Mouse (Mus musculus) limb, embryonic 15.5 days (tissue): ENCODE measurements around the gene Decr2. TPM values are rescaled to one million over a fixed set of nuclear protein-coding genes. Genes with fewer than 3 reads are reported as not detected.
"Not testable (repeated sequence)": the region's sequence is repeated elsewhere in the genome, so short reads cannot be mapped to it uniquely, and the experiment has no call there.

Source experiments
- ATAC-seq: fragments of 200-750 bp; cut with Nextera tagmentation; 2 replicates; pipeline ENCODE4 v1.8.0; 2017; ENCODE audit warnings: low read depth, moderate TSS enrichment; ENCODE audit not compliant: insufficient number of reproducible peaks, low FRiP score, low TSS enrichment
- H3K27ac ChIP-seq: fragments of 300-500 bp; sonication (generic); 2 replicates; pipeline ENCODE4 v1.5.1; 2015; ENCODE audit warnings: moderate library complexity, mild to moderate bottlenecking, inconsistent platforms
- H3K27me3 ChIP-seq: fragments of 300-500 bp; sonication (generic); 2 replicates; pipeline ENCODE4 v1.6.1; 2015; ENCODE audit warnings: inconsistent platforms
- H3K36me3 ChIP-seq: fragments of 300-500 bp; sonication (generic); 2 replicates; pipeline ENCODE4 v1.6.1; 2015; ENCODE audit warnings: inconsistent platforms
- H3K4me1 ChIP-seq: fragments of 300-500 bp; sonication (generic); 2 replicates; pipeline ENCODE4 v1.6.1; 2015; ENCODE audit warnings: inconsistent platforms
- H3K4me2 ChIP-seq: fragments of 300-500 bp; sonication (generic); 2 replicates; pipeline ENCODE4 v1.6.1; 2015; ENCODE audit warnings: mild to moderate bottlenecking, inconsistent platforms
- H3K4me3 ChIP-seq: fragments of 300-500 bp; sonication (generic); 2 replicates; pipeline ENCODE4 v1.5.1; 2015; ENCODE audit warnings: mild to moderate bottlenecking, inconsistent platforms
- H3K9ac ChIP-seq: fragments of 300-500 bp; sonication (generic); 2 replicates; pipeline ENCODE4 v1.6.1; 2015; ENCODE audit warnings: inconsistent platforms
- H3K9me3 ChIP-seq: fragments of 300-500 bp; sonication (generic); 2 replicates; pipeline ENCODE4 v1.6.1; 2016; ENCODE audit warnings: inconsistent platforms
- WGBS: fragments of 180-500 bp; shearing (Covaris S2); methylation state at CpG from one replicate; pipeline ENCODE4 v1.1.7; 2015; 5-methylcytosine and 5-hydroxymethylcytosine counted together
- polyA plus RNA-seq: library from polyadenylated mRNA; unstranded; fragments of >200 nt; fragmentation: Nextera tagmentation; extraction: Ambion mirVana; gene quantifications from 2 replicates; pipeline ENCODE4 v1.2.1, GENCODE M21; 2015

The Decr2 gene
- polyA plus RNA-seq, 1 experiment from 2014 or later: 39.8 TPM

DNA sequence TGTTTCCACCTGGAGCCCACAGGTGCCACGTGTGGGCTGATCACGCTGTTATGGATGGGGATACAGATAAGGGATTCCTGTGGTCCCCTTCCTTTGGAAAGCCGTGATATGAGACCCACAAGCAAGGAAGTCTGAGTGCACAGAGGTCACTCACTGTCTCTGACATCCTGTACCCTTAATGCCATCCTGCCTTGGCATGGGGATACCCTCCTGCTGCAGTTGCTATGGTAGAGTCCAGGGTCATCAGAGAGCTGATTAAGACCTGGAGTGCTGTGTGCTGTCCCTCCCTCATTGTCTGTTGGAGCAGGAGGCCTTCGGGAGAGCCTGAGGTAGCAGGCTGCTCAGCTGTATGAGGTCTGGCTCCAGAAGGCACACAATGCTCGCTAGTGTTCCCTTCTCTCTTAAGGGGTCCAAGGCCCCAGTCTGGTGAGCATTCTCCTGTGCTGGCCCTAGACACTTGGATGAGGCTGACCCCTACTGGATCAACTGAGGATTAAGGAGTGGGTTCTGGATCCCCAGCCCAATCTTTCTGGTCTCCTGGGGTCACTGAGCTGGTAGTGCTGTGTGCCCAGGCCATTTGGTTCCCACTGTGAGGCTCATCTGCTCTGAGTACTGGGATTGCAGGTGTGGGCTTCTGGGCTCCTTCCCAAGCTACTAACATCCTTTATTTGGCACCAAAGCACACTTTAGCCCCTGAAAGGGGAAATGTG lies 32.4 kb upstream of the Decr2 start:
- peaks cover 25% of the 10 kb centered on the region for H3K36me3 ChIP-seq
- H3K4me1 ChIP-seq: peaks cover 26% of the 10 kb centered on the region
- no peak for ATAC-seq
- WGBS: 56% methylated on average over 5 of the region's 5 CpGs
- no peak overlapping the region for H3K9ac ChIP-seq
- peaks cover 19% of the 10 kb centered on the region for H3K27me3 ChIP-seq
- no peaks in the 10 kb centered on the region for H3K9me3 ChIP-seq
- no peak overlapping the region for H3K4me2 ChIP-seq
- H3K4me3 ChIP-seq: no peak overlapping the region
- no peak overlapping the region for H3K27ac ChIP-seq

- Histone ChIP-seq H3K4me1 (peaks cover 22% of the 10 kb centered on the region), H3K4me3 (no peak overlapping the region), H3K4me2 (peak overlapping the region; percentile 20; the same call in 1 of the 2 replicates), H3K9ac (no peak overlapping the region), H3K36me3 (peaks cover 1% of the 10 kb centered on the region; the same call in 1 of the 2 replicates), H3K27me3 (peaks cover 44% of the 10 kb centered on the region), H3K27ac (no peak overlapping the region), H3K9me3 (no peaks in the 10 kb centered on the region)
- 41% methylated on average over 33 of the region's 33 CpGs for WGBS
- peak; percentile 31; the same call in 1 of the 2 replicates for ATAC-seq
Measured at GRCm38 (mm10) chr17:26119766-26120710, 29.9 kb upstream of the Decr2 start.

GRCm38 (mm10) chr17:26116503-26117258 lies 26.5 kb upstream of the Decr2 start:
- peaks cover 18% of the 10 kb centered on the region for H3K4me1 ChIP-seq
- H3K27ac ChIP-seq: no peak overlapping the region
- no peak overlapping the region for H3K9ac ChIP-seq
- WGBS: 82% methylated on average over 17 of the region's 17 CpGs
- no peaks in the 10 kb centered on the region for H3K36me3 ChIP-seq
- peaks cover 78% of the 10 kb centered on the region for H3K27me3 ChIP-seq
- no peaks in the 10 kb centered on the region for H3K9me3 ChIP-seq
- ATAC-seq: no peak
- H3K4me2 ChIP-seq: no peak overlapping the region
- H3K4me3 ChIP-seq: no peak overlapping the region

GRCm38 (mm10) chr17:26115956-26116487 lies 25.9 kb upstream of the Decr2 start:
- no peaks in the 10 kb centered on the region for H3K9me3 ChIP-seq
- H3K27me3 ChIP-seq: peaks cover 85% of the 10 kb centered on the region
- no peaks in the 10 kb centered on the region for H3K36me3 ChIP-seq
- no peak for ATAC-seq
- H3K4me3 ChIP-seq: no peak overlapping the region
- no peak overlapping the region for H3K27ac ChIP-seq
- 78% methylated on average over 3 of the region's 3 CpGs for WGBS
- peaks cover 18% of the 10 kb centered on the region for H3K4me1 ChIP-seq
- no peak overlapping the region for H3K9ac ChIP-seq
- H3K4me2 ChIP-seq: no peak overlapping the region

DNA sequence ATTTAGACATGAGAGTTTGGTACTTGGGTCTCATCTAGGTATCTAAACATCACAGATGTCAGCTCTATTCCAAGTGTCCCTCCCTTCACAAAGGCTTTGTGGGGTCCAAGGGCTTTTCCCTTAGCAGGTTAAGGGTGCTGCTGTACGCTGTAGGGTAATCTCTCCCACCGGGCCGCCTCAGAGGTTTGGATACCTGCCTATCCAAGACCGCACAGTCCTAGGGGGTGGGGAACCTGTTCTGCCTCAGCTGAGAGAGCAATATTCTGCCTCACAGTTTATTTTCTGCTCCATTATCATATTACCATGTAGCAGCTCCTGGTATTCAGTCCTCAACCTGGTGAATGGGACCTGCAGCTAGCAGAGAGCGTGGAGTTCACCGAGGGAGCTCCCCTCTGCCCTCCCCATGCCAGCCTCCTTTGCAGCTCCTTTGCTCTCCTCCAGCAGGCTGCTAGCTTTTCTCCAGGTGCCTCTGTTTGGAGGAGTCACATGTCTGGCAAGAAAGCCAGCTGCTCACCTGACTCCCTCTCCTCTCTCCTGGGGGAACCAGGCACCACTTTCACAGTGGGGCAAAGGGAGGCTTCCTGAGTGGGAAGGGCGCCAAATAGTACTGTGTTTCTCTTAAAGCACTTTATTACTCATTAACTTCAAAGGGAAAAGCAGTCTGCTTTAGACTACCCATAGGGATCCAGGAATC lies 25.2 kb upstream of the Decr2 start:
- H3K9me3 ChIP-seq: no peaks in the 10 kb centered on the region
- no peak overlapping the region for H3K27ac ChIP-seq
- H3K4me2 ChIP-seq: no peak overlapping the region
- no peak for ATAC-seq
- H3K27me3 ChIP-seq: peaks cover 91% of the 10 kb centered on the region
- 77% methylated on average over 7 of the region's 7 CpGs for WGBS
- peaks cover 18% of the 10 kb centered on the region for H3K4me1 ChIP-seq
- H3K9ac ChIP-seq: no peak overlapping the region
- H3K4me3 ChIP-seq: no peak overlapping the region
- H3K36me3 ChIP-seq: no peaks in the 10 kb centered on the region

DNA sequence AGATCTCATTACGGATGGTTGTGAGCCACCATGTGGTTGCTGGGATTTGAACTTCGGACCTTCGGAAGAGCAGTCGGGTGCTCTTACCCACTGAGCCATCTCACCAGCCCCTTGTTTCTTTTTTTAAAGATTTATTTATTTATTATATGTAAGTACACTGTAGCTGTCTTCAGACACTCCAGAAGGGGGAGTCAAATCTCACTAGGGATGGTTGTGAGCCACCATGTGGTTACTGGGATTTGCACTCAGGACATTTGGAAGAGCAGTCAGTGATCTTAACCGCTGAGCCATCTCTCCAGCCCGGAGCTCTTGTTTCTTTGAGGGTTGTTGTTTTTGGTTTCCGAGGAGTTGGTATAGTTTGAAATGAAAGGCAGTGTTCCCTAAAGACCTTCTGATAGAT lies 24.3 kb upstream of the Decr2 start:
- ATAC-seq, H3K4me2 ChIP-seq: not testable (repeated sequence)
- WGBS: 68% methylated on average over 7 of the region's 7 CpGs

GRCm38 (mm10) chr17:26114061-26114460 lies 23.9 kb upstream of the Decr2 start:
- WGBS: 14% methylated on average over 8 of the region's 8 CpGs
- peak overlapping the region; percentile 56 for H3K4me3 ChIP-seq
- H3K9me3 ChIP-seq: no peaks in the 10 kb centered on the region
- H3K27me3 ChIP-seq: peaks cover 95% of the 10 kb centered on the region
- ATAC-seq: no peak
- H3K27ac ChIP-seq: no peak overlapping the region
- no peak overlapping the region for H3K9ac ChIP-seq
- peaks cover 13% of the 10 kb centered on the region for H3K4me1 ChIP-seq
- H3K36me3 ChIP-seq: no peaks in the 10 kb centered on the region
- H3K4me2 ChIP-seq: peak overlapping the region; percentile 98; the same call in 1 of the 2 replicates

More for the DNA sequence above, 24.3 kb upstream of the Decr2 start:
- not testable (repeated sequence) for H3K36me3 ChIP-seq, H3K4me3 ChIP-seq, H3K9ac ChIP-seq, H3K9me3 ChIP-seq, H3K27ac ChIP-seq
- Histone ChIP-seq H3K27me3 (peaks cover 95% of the 10 kb centered on the region), H3K4me1 (peaks cover 13% of the 10 kb centered on the region)

DNA sequence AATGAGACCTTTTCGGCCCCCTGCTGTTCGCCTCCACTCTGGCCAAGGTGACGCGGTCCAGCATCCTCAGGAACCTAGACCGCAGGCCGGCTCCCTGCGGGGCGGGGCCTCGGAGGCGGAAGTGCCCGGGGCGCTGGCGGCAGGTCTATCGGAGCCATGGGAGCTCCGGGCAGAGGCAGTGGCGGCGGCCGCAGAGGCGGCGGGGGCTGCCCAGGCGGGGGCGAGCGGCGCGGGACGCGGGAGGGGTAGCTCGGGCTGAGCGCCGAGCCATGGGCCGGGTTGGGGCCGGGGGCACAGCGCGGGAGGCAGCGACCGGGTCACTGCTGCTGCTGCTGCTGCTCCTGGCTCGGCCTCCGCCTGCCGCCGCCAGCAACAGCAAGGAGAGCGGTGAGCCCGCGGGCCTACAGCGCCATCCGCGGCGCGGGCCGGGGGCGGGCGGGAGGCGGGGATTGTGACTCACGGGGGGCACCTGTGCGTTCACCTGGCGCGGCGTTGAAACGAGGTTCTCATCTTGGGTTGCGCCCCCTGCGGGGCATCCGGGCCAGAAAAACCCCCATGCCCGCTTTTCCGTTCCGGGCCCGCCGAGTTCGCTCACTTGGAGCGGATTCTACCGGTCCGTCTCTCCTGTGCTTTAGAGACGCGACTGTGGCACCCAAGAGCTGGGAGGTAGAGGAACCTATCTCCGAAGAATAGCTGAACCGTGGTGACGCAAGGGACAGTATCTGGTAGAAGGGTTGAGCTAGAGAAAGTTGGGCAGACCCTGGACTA lies 23.2 kb upstream of the Decr2 start, which contains the start of gene Tmem8:
TSS of gene Tmem8 (plus strand) at position 119 of the 768 bp plus-strand sequence.
- peak within 1 kb of the TSS; percentile 33; the same call in 1 of the 2 replicates for H3K9ac ChIP-seq
- no peak for ATAC-seq
- peaks cover 88% of the 10 kb centered on the region for H3K27me3 ChIP-seq
- under 1% methylated on average over 56 of the region's 75 CpGs for WGBS
- H3K9me3 ChIP-seq: no peaks in the 10 kb centered on the region
- H3K27ac ChIP-seq: no peak within 1 kb of the TSS
- peak within 1 kb of the TSS; percentile 98 for H3K4me2 ChIP-seq
- H3K36me3 ChIP-seq: no peaks in the 10 kb centered on the region
- peaks cover 13% of the 10 kb centered on the region for H3K4me1 ChIP-seq
- peak within 1 kb of the TSS; percentile 56 for H3K4me3 ChIP-seq

- H3K36me3 ChIP-seq: no peaks in the 10 kb centered on the region
- peak overlapping the region; percentile 98 for H3K4me2 ChIP-seq
- H3K9ac ChIP-seq: peak overlapping the region; percentile 33; the same call in 1 of the 2 replicates
- ATAC-seq: no peak
- H3K4me1 ChIP-seq: peaks cover 13% of the 10 kb centered on the region
- no peaks in the 10 kb centered on the region for H3K9me3 ChIP-seq
- H3K4me3 ChIP-seq: peak overlapping the region; percentile 56
- H3K27me3 ChIP-seq: peaks cover 82% of the 10 kb centered on the region
- 16% methylated on average over 14 of the region's 14 CpGs for WGBS
- no peak overlapping the region for H3K27ac ChIP-seq
Measured at GRCm38 (mm10) chr17:26112751-26113150, 22.6 kb upstream of the Decr2 start.

DNA sequence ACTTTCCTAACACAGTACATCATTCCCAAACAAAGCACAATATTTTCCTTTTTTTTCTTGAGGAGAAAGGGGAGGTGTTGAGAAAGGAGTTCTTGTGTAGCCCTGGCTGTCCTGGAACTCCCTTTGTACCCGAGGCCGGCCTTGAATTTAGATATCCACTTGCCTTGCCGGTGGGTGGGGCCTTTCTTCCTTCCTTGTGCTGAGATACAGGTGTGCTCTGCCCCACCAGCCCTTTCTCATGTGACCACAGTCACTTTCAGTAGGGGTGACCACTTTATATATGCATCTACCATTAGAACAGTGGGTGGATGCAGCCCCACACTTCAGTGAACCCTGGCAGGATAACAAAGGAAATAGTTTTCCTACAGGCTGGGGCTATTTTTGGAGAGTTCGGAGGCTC lies 21.6 kb upstream of the Decr2 start:
- peaks cover 13% of the 10 kb centered on the region for H3K4me1 ChIP-seq
- no peak overlapping the region for H3K27ac ChIP-seq
- H3K4me3 ChIP-seq: no peak overlapping the region
- H3K4me2 ChIP-seq: no peak overlapping the region
- H3K9ac ChIP-seq: no peak overlapping the region
- WGBS: 23% methylated on average over 4 of the region's 4 CpGs
- ATAC-seq: no peak
- H3K36me3 ChIP-seq: no peaks in the 10 kb centered on the region
- H3K9me3 ChIP-seq: no peaks in the 10 kb centered on the region
- H3K27me3 ChIP-seq: peaks cover 72% of the 10 kb centered on the region
